Mouse (Mus musculus) frontal cortex, postnatal 36 days (tissue): ENCODE data around the gene Morc2a.
A peak's percentile ranks its signal among the peaks of the same experiment; 100 is the strongest.

Experiments used
- DNase-seq, 2 experiments: peaks; one replicate each; pipeline ENCODE4 v3.0.0; 2022; ENCODE audit warnings: low spot score in 2 of 2

Gene Morc2a

GRCm38 (mm10) chr11:3733933-3734636 is 85.1 kb downstream of the Morc2a start:
- no peak for DNase-seq

GRCm38 (mm10) chr11:3735715-3736114 is 86.7 kb downstream of the Morc2a start:
- peak in 1 of 2 experiments; percentile 71 for DNase-seq

GRCm38 (mm10) chr11:3738778-3739177 is 89.8 kb downstream of the Morc2a start:
- DNase-seq = no peak
